In genomic region chr1:173908390-173908789, GRCm38 (mm10) we compare ENCODE assay signal across 9 mouse cellular contexts. TPM values are rescaled to one million over a fixed set of nuclear protein-coding genes. Genes with fewer than 3 reads are reported as not detected.
"Had no signal": no experiment of that assay in that cellular context is flagged by ENCODE, and none has a peak within 500 bp of the region (broad histone marks: within the 10 kb centered on the region; RNA-seq: fewer than 3 reads in every experiment).

No protein-coding gene starts in this region.

RNA-seq across cellular contexts. Expression of gene Ifi211, which starts 4.5 kb away (rescaled TPM):
- total RNA-seq: hematopoietic stem cell, adult 5-6 weeks; hindbrain, postnatal 0 days; layer of hippocampus, adult 18-20 months; layer of hippocampus, adult 2 months; layer of hippocampus, postnatal 10 days; layer of hippocampus, postnatal 14 days; layer of hippocampus, postnatal 25 days; layer of hippocampus, postnatal 36 days; left cerebral cortex, adult 18-20 months had no signal
